Mouse (Mus musculus): Measurements from ENCODE around the gene Smarcb1. TPM values are rescaled to one million over a fixed set of nuclear protein-coding genes. Genes with fewer than 3 reads are reported as not detected.

The Smarcb1 gene
- polyA plus RNA-seq, 1 experiment = 43.2 TPM

- no peak overlapping the region for H3K4me3 ChIP-seq (ENCODE audit: extremely low read depth, insufficient read depth, insufficient read length)
- TF ChIP-seq CTCF (IDR thresholded peaks at IDR 0.05; ENCODE audit: extremely low read depth, insufficient read depth, insufficient read length, insufficient replicate concordance) (no peak), POLR2A (IDR thresholded peaks at IDR 0.05; ENCODE audit: low read depth, low read length) (no peak)
- no peak overlapping the region for H3K27ac ChIP-seq (ENCODE audit: insufficient read depth, low read length)
- DNase-seq (ENCODE audit: low read depth in 1 of 2, low spot score in 2 of 2) = no peak
- peaks cover 35% of the 10 kb centered on the region for H3K36me3 ChIP-seq (ENCODE audit: control insufficient read depth, insufficient read depth, low read length)
- no peaks in the 10 kb centered on the region for H3K27me3 ChIP-seq (ENCODE audit: control insufficient read depth, insufficient read depth, low read length)
- WGBS = 90% methylated on average over 5 of the region's 5 CpGs
- no peaks in the 10 kb centered on the region for H3K4me1 ChIP-seq (ENCODE audit: control insufficient read depth, insufficient read depth, insufficient read length)
Measured at GRCm38 (mm10) chr10:75904391-75904790, 17.0 kb downstream of the Smarcb1 start.

GRCm38 (mm10) chr10:75898846-75899245, 22.6 kb downstream of the Smarcb1 start:
- TF ChIP-seq CTCF (IDR thresholded peaks at IDR 0.05; ENCODE audit: extremely low read depth, insufficient read depth, insufficient read length, insufficient replicate concordance) (no peak), POLR2A (IDR thresholded peaks at IDR 0.05; ENCODE audit: low read depth, low read length) (no peak)
- WGBS = 82% methylated on average over 3 of the region's 3 CpGs

GRCm38 (mm10) chr10:75898039-75898564, 23.3 kb downstream of the Smarcb1 start:
- no peak for DNase-seq (ENCODE audit: low read depth in 1 of 2, low spot score in 2 of 2)
- Histone ChIP-seq H3K27ac (ENCODE audit: insufficient read depth, low read length) (no peak overlapping the region), H3K4me3 (ENCODE audit: extremely low read depth, insufficient read depth, insufficient read length) (no peak overlapping the region), H3K27me3 (ENCODE audit: control insufficient read depth, insufficient read depth, low read length) (no peaks in the 10 kb centered on the region), H3K36me3 (ENCODE audit: control insufficient read depth, insufficient read depth, low read length) (peaks cover 22% of the 10 kb centered on the region), H3K4me1 (ENCODE audit: control insufficient read depth, insufficient read depth, insufficient read length) (peaks cover 13% of the 10 kb centered on the region)
- TF ChIP-seq CTCF (IDR thresholded peaks at IDR 0.05; ENCODE audit: extremely low read depth, insufficient read depth, insufficient read length, insufficient replicate concordance) (no peak), POLR2A (IDR thresholded peaks at IDR 0.05; ENCODE audit: low read depth, low read length) (no peak)
- 88% methylated on average over 6 of the region's 6 CpGs for whole genome bisulfite sequencing

More at GRCm38 (mm10) chr10:75898846-75899245, 22.6 kb downstream of the Smarcb1 start:
- no peak overlapping the region for H3K27ac ChIP-seq (ENCODE audit: insufficient read depth, low read length)
- DNase-seq (ENCODE audit: low read depth in 1 of 2, low spot score in 2 of 2) = no peak
- peaks cover 7% of the 10 kb centered on the region; the same call in 1 of the 2 replicates for H3K4me1 ChIP-seq (ENCODE audit: control insufficient read depth, insufficient read depth, insufficient read length)
- H3K27me3 ChIP-seq (ENCODE audit: control insufficient read depth, insufficient read depth, low read length) = no peaks in the 10 kb centered on the region
- peaks cover 29% of the 10 kb centered on the region for H3K36me3 ChIP-seq (ENCODE audit: control insufficient read depth, insufficient read depth, low read length)
- no peak overlapping the region for H3K4me3 ChIP-seq (ENCODE audit: extremely low read depth, insufficient read depth, insufficient read length)

DNA sequence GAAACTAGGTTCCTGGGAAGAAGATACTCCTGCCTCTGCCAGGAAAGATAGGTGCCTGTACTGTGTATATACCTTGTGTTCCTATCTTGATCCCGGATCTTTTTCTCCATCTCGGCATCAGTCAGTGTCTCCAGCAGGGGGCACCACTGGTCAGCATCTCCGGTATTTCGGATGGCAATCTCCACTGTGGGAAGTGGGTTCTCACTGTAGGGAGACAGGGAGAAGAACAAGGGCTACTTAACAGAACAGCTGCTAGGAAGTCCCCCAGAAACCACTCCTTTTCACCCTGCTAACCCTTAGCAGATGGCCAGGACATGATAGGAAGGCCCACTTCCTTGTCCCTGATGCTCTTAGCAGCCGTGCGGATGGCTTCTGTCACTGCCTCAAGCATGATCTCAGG, 24.0 kb downstream of the Smarcb1 start:
- H3K4me1 ChIP-seq (ENCODE audit: control insufficient read depth, insufficient read depth, insufficient read length) = peaks cover 13% of the 10 kb centered on the region
- 55% methylated on average over 6 of the region's 6 CpGs for WGBS
- no peak overlapping the region for H3K4me3 ChIP-seq (ENCODE audit: extremely low read depth, insufficient read depth, insufficient read length)
- DNase-seq (ENCODE audit: low read depth in 1 of 2, low spot score in 2 of 2) = peak in 1 of 2 experiments; percentile 53
- H3K27ac ChIP-seq (ENCODE audit: insufficient read depth, low read length) = no peak overlapping the region
- H3K27me3 ChIP-seq (ENCODE audit: control insufficient read depth, insufficient read depth, low read length) = no peaks in the 10 kb centered on the region
- peaks cover 22% of the 10 kb centered on the region for H3K36me3 ChIP-seq (ENCODE audit: control insufficient read depth, insufficient read depth, low read length)
- peak; percentile 55; the same call in 1 of the 2 replicates for TF ChIP-seq CTCF (IDR thresholded peaks at IDR 0.05; ENCODE audit: extremely low read depth, insufficient read depth, insufficient read length, insufficient replicate concordance)
- no peak for TF ChIP-seq POLR2A (IDR thresholded peaks at IDR 0.05; ENCODE audit: low read depth, low read length)

GRCm38 (mm10) chr10:75896208-75896607, 25.2 kb downstream of the Smarcb1 start:
- no peak overlapping the region for H3K27ac ChIP-seq (ENCODE audit: insufficient read depth, low read length)
- 87% methylated on average over 1 of the region's 1 CpGs for WGBS
- TF ChIP-seq CTCF (IDR thresholded peaks at IDR 0.05; ENCODE audit: extremely low read depth, insufficient read depth, insufficient read length, insufficient replicate concordance) (no peak), POLR2A (IDR thresholded peaks at IDR 0.05; ENCODE audit: low read depth, low read length) (no peak)
- H3K4me3 ChIP-seq (ENCODE audit: extremely low read depth, insufficient read depth, insufficient read length) = no peak overlapping the region
- no peaks in the 10 kb centered on the region for H3K27me3 ChIP-seq (ENCODE audit: control insufficient read depth, insufficient read depth, low read length)
- peaks cover 13% of the 10 kb centered on the region for H3K4me1 ChIP-seq (ENCODE audit: control insufficient read depth, insufficient read depth, insufficient read length)
- H3K36me3 ChIP-seq (ENCODE audit: control insufficient read depth, insufficient read depth, low read length) = peaks cover 16% of the 10 kb centered on the region
- no peak for DNase-seq (ENCODE audit: low read depth in 1 of 2, low spot score in 2 of 2)

DNA sequence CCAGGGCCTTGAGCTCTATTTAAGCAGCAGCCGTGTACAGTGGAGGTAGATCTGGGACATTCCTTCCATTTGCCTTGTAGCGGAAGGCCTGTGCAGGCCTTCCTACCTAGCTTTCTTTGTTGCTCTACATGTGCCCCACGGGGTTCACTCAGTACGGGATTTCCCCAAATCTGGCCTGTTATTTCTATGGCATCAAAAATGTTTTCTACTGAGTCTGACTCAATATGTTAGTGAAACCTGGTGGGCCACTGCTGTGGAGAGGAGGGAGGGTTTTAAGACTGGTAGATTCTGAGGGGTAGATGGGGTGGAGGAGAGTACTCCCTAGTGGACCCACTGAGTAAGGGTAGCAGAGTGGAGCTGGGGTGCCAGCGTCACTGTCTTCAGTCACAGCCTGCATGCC, 25.7 kb downstream of the Smarcb1 start:
- H3K36me3 ChIP-seq (ENCODE audit: control insufficient read depth, insufficient read depth, low read length) = peaks cover 16% of the 10 kb centered on the region
- H3K27ac ChIP-seq (ENCODE audit: insufficient read depth, low read length) = no peak overlapping the region
- no peaks in the 10 kb centered on the region for H3K27me3 ChIP-seq (ENCODE audit: control insufficient read depth, insufficient read depth, low read length)
- H3K4me3 ChIP-seq (ENCODE audit: extremely low read depth, insufficient read depth, insufficient read length) = no peak overlapping the region
- H3K4me1 ChIP-seq (ENCODE audit: control insufficient read depth, insufficient read depth, insufficient read length) = peaks cover 13% of the 10 kb centered on the region
- WGBS = 87% methylated on average over 5 of the region's 5 CpGs
- no peak for DNase-seq (ENCODE audit: low read depth in 1 of 2, low spot score in 2 of 2)
- TF ChIP-seq CTCF (IDR thresholded peaks at IDR 0.05; ENCODE audit: extremely low read depth, insufficient read depth, insufficient read length, insufficient replicate concordance) (no peak), POLR2A (IDR thresholded peaks at IDR 0.05; ENCODE audit: low read depth, low read length) (no peak)

DNA sequence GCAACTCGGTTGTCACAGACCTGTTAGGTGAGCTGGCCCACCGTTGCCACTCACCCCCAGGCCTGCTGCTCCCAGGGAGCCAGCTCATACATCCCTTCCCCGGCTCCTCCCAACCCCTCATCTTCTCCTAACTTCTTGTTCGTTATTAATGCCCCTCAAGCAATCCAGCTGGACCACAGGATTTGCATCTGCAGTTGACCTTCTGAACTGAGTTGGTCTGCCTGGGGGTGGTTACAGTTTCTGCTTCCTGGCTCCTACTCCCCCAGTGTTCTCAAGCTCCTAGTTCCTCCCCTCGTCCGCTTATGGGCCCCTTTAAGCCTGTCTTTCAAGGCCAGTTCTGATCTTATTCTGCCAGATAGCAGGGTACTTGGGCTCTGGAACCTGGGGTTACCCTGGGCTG, 26.8 kb downstream of the Smarcb1 start:
- no peak for DNase-seq (ENCODE audit: low read depth in 1 of 2, low spot score in 2 of 2)
- no peak for TF ChIP-seq POLR2A (IDR thresholded peaks at IDR 0.05; ENCODE audit: low read depth, low read length)
- TF ChIP-seq CTCF (IDR thresholded peaks at IDR 0.05; ENCODE audit: extremely low read depth, insufficient read depth, insufficient read length, insufficient replicate concordance) = no peak
- WGBS = 62% methylated on average over 6 of the region's 6 CpGs
- peaks cover 13% of the 10 kb centered on the region for H3K36me3 ChIP-seq (ENCODE audit: control insufficient read depth, insufficient read depth, low read length)
- H3K27me3 ChIP-seq (ENCODE audit: control insufficient read depth, insufficient read depth, low read length) = no peaks in the 10 kb centered on the region
- H3K4me3 ChIP-seq (ENCODE audit: extremely low read depth, insufficient read depth, insufficient read length) = no peak overlapping the region
- H3K27ac ChIP-seq (ENCODE audit: insufficient read depth, low read length) = no peak overlapping the region
- peaks cover 13% of the 10 kb centered on the region for H3K4me1 ChIP-seq (ENCODE audit: control insufficient read depth, insufficient read depth, insufficient read length)
